In the genomic region with DNA sequence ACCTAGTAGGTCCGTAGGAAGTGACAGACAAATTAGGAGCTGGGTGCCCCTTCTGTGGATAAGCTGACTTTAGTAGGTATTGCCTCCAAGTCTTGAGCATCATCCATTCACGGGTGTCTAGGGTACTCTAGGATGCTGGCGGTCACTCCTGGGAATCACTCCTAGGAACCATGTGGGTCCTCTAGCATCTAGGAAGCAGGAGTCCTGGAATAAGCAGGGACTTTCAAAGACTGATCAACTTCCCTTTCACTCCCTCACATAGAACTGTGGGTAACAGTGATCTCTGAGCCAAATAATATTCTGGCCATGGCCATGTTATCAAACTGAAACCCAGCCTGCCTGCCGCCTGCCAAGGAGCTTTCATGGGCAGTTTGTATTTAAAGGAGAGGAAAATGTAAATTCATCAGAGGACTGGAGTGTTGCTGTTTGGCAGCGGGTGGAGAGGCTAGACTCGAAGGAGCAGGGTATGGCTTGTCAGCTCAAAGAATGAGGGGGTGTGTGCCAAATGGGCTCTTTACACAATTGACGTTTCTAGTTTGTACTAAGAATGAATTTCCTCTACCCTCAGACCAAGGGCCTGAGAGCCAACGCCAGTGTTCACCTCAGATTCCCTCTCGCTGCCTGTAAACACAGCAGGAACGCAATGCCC, we compare ENCODE assay signal across 11 mouse cellular contexts.
DNase-seq lines count a peak whose midpoint lies in the region; ATAC-seq and TF ChIP-seq lines count a peak whose summit lies in the region.
"Had no signal": no experiment of that assay in that cellular context is flagged by ENCODE, and none has a peak within 500 bp of the region (broad histone marks: within the 10 kb centered on the region; RNA-seq: fewer than 3 reads in every experiment).

No protein-coding gene starts in this region.

- H3K9me3 ChIP-seq in embryonic facial prominence, embryonic 14.5 days (ENCODE audit: control insufficient read depth, low read length), result no peaks in the 10 kb centered on the region
- H3K9me3 ChIP-seq in embryonic facial prominence, embryonic 10.5 days, result no peaks in the 10 kb centered on the region
- H3K9me3 ChIP-seq: limb, embryonic 13.5 days had no signal

- no peaks in the 10 kb centered on the region for H3K36me3 ChIP-seq in embryonic facial prominence, embryonic 14.5 days (ENCODE audit: control insufficient read depth, insufficient read depth, low read length)
- H3K36me3 ChIP-seq in embryonic facial prominence, embryonic 10.5 days (replicated peaks), result no peaks in the 10 kb centered on the region
- no peaks in the 10 kb centered on the region for H3K36me3 ChIP-seq in kidney, adult 2 months (ENCODE audit: control insufficient read depth, insufficient read depth, low read length)
- H3K36me3 ChIP-seq: limb, embryonic 13.5 days had no signal

- 80% methylated on average over 10 of the region's 10 CpGs for WGBS in embryonic facial prominence, embryonic 14.5 days
- 84% methylated on average over 10 of the region's 10 CpGs for WGBS in embryonic facial prominence, embryonic 10.5 days
- 70% methylated on average over 10 of the region's 10 CpGs for WGBS in kidney, adult 2 months

- no peak overlapping the region for H3K9ac ChIP-seq in embryonic facial prominence, embryonic 14.5 days (ENCODE audit: low read depth, low read length)
- H3K9ac ChIP-seq: limb, embryonic 13.5 days had no signal

- peak; percentile 46 for DNase-seq in embryonic facial prominence, embryonic 14.5 days (ENCODE audit: low spot score)
- no peak for DNase-seq in embryonic facial prominence, embryonic 10.5 days (ENCODE audit: low spot score)
- DNase-seq in kidney, adult 2 months, result peak; percentile 3
- no peak for DNase-seq in kidney, postnatal 4 days
- DNase-seq in brain, adult 2 months (ENCODE audit: low read depth, low spot score), result peak; percentile 28
- DNase-seq in lung, postnatal 10 days, result peak; percentile 61
- DNase-seq in layer of hippocampus, postnatal 10 days (ENCODE audit: low spot score in 2 of 2), result no peak
- DNase-seq in kidney, adult 9 months, result no peak
- DNase-seq: B cell, adult 2 months had no signal

- TF ChIP-seq CTCF in kidney, adult 2 months (conservative IDR thresholded peaks at IDR 0.05; ENCODE audit: insufficient read depth, insufficient read length, low read depth, low read length), result no peak

- no peak overlapping the region for H3K4me3 ChIP-seq in embryonic facial prominence, embryonic 14.5 days (ENCODE audit: low read depth, low read length)
- H3K4me3 ChIP-seq in embryonic facial prominence, embryonic 10.5 days, result no peak overlapping the region
- H3K4me3 ChIP-seq in kidney, adult 2 months (ENCODE audit: insufficient read depth, low read depth, low read length), result no peak overlapping the region
- H3K4me3 ChIP-seq: limb, embryonic 13.5 days had no signal

- no peak overlapping the region for H3K27ac ChIP-seq in embryonic facial prominence, embryonic 14.5 days (replicated peaks; ENCODE audit: low read depth, low read length)
- no peak overlapping the region for H3K27ac ChIP-seq in embryonic facial prominence, embryonic 10.5 days (replicated peaks)
- no peak overlapping the region for H3K27ac ChIP-seq in kidney, adult 2 months (ENCODE audit: insufficient read depth, low read depth, low read length)
- H3K27ac ChIP-seq: limb, embryonic 13.5 days had no signal

- no peak for TF ChIP-seq POLR2A in kidney, adult 2 months (IDR thresholded peaks at IDR 0.05; ENCODE audit: low read depth, low read length)

- H3K4me2 ChIP-seq in embryonic facial prominence, embryonic 14.5 days (ENCODE audit: low read depth, low read length), result no peak overlapping the region
- H3K4me2 ChIP-seq: limb, embryonic 13.5 days had no signal

- H3K27me3 ChIP-seq in embryonic facial prominence, embryonic 14.5 days (replicated peaks; ENCODE audit: control insufficient read depth, insufficient read depth, low read length), result no peaks in the 10 kb centered on the region
- no peaks in the 10 kb centered on the region for H3K27me3 ChIP-seq in embryonic facial prominence, embryonic 10.5 days (replicated peaks; ENCODE audit: low read depth, poor library complexity, severe bottlenecking)
- no peaks in the 10 kb centered on the region for H3K27me3 ChIP-seq in kidney, adult 2 months (replicated peaks; ENCODE audit: control insufficient read depth, insufficient read depth, low read length)
- H3K27me3 ChIP-seq: limb, embryonic 13.5 days had no signal

- H3K4me1 ChIP-seq in embryonic facial prominence, embryonic 14.5 days (ENCODE audit: control insufficient read depth, insufficient read depth, low read length), result no peaks in the 10 kb centered on the region
- H3K4me1 ChIP-seq in embryonic facial prominence, embryonic 10.5 days, result 0 out of 2 replicates have a peak, but pooled peaks cover 5% of the 10 kb centered on the region
- H3K4me1 ChIP-seq in kidney, adult 2 months (ENCODE audit: control insufficient read depth, insufficient read depth, low read length), result no peaks in the 10 kb centered on the region; the same call in 1 of the 2 replicates
- H3K4me1 ChIP-seq: limb, embryonic 13.5 days had no signal

- ATAC-seq in embryonic facial prominence, embryonic 14.5 days (ENCODE audit: low read depth), result no peak
- ATAC-seq: intestine, embryonic 16.5 days had no signal

Comparison
In these comparisons a context has a peak if more than half of its experiments do, and no peak if none do; other contexts are left out.
1. DNase-seq: peak in embryonic facial prominence, embryonic 14.5 days (single experiment), kidney, adult 2 months (single experiment), brain, adult 2 months (single experiment) and lung, postnatal 10 days (single experiment); none in embryonic facial prominence, embryonic 10.5 days (single experiment), kidney, postnatal 4 days (0 of 2), layer of hippocampus, postnatal 10 days (0 of 2) and kidney, adult 9 months (single experiment).